Mouse (Mus musculus): ENCODE results near the gene Pdik1l.

Gene Pdik1l

GRCm38 (mm10) chr4:134245148-134245843 lies 42.4 kb downstream of the Pdik1l start, which contains the start of gene Zfp593:
Zfp593 (minus strand) TSS chr4:134245592.
- in situ Hi-C loops (cut with MboI, MseI): loop anchor here in 1 of 2 experiments (5.0 kb wide), 1 partner anchor 47 kb away; no protein-coding TSS in a partner anchor

GRCm38 (mm10) chr4:134243516-134244250 lies 44.0 kb downstream of the Pdik1l start, which contains the start of gene E130218I03Rik:
E130218I03Rik (plus strand) TSS chr4:134243662.
- in situ Hi-C loops (cut with MboI, MseI): no loop called here

GRCm38 (mm10) chr4:134238686-134239085 lies 49.0 kb downstream of the Pdik1l start:
- in situ Hi-C loops (cut with MboI, MseI): no loop called here

GRCm38 (mm10) chr4:134238279-134238651 lies 49.4 kb downstream of the Pdik1l start, which contains the start of gene Cnksr1:
Cnksr1 (minus strand) TSS chr4:134238399.
- in situ Hi-C loops (cut with MboI, MseI): no loop called here

GRCm38 (mm10) chr4:134237582-134238278 lies 50.0 kb downstream of the Pdik1l start:
- in situ Hi-C loops (cut with MboI, MseI): no loop called here

GRCm38 (mm10) chr4:134234876-134235275 lies 52.8 kb downstream of the Pdik1l start:
- in situ Hi-C loops (cut with MboI, MseI): loop anchor here in 1 of 2 experiments (5.0 kb wide), 1 partner anchor 38 kb away; no protein-coding TSS in a partner anchor

- in situ Hi-C loops (cut with MboI, MseI): loop anchor here in 1 of 2 experiments (5.0 kb wide), 1 partner anchor 33 kb away; no protein-coding TSS in a partner anchor
Measured at GRCm38 (mm10) chr4:134230431-134230830, 57.3 kb downstream of the Pdik1l start.

- in situ Hi-C loops (cut with MboI, MseI): no loop called here
Measured at GRCm38 (mm10) chr4:134227194-134227593, 60.5 kb downstream of the Pdik1l start, which contains the start of gene Catsper4. Catsper4 (minus strand) TSS chr4:134227383.

Data from T-helper 17 cell (primary cell).